Comparison of ENCODE assay signal across 23 mouse cellular contexts in the genomic region with DNA sequence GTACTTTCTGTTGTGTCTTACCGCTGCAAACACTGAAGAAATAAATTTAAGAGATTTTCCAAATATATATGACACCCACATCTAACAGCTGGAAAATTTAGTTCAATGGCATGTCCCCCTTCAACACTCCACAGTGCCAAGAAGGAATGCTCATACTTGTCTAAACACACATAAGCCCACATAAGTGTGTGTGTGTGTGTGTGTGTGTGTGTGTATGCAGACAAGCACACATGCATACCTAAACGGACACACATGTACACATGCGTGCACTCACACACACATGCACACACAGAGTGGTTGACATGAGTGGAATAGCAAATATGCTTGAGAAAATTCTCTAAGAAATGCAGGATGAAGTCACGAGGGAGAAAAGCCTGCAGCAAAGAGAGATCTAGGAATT. TPM values are rescaled to one million over a fixed set of nuclear protein-coding genes. Genes with fewer than 3 reads are reported as not detected.
DNase-seq lines count a peak whose midpoint lies in the region; ATAC-seq and TF ChIP-seq lines count a peak whose summit lies in the region.
"Had no signal": no experiment of that assay in that cellular context is flagged by ENCODE, and none has a peak within 500 bp of the region (broad histone marks: within the 10 kb centered on the region; RNA-seq: fewer than 3 reads in every experiment).

No protein-coding gene starts in this region.

- intact Hi-C loops in heart, postnatal 10 days (cut with DNase I), result no loop called here

- TF ChIP-seq EP300 in stomach, postnatal 0 days (optimal IDR thresholded peaks at IDR 0.05), result no peak

- H3K27ac ChIP-seq in lung, embryonic 15.5 days, result 0 out of 2 replicates have a peak overlapping the region, but pooled peaks have one; percentile 13
- peak overlapping the region; percentile 72 for H3K27ac ChIP-seq in stomach, embryonic 14.5 days (ENCODE audit: low read length)
- no peak overlapping the region for H3K27ac ChIP-seq in stomach, postnatal 0 days (replicated peaks)
- H3K27ac ChIP-seq: embryonic facial prominence, embryonic 12.5 days; forebrain, embryonic 12.5 days; heart, adult 2 months; hindbrain, embryonic 12.5 days had no signal

- no peak overlapping the region for H3K4me3 ChIP-seq in lung, embryonic 15.5 days
- no peak overlapping the region for H3K4me3 ChIP-seq in stomach, embryonic 14.5 days (ENCODE audit: low read depth, low read length)
- H3K4me3 ChIP-seq in stomach, postnatal 0 days (ENCODE audit: low read depth, low read length), result no peak overlapping the region
- H3K4me3 ChIP-seq: embryonic facial prominence, embryonic 12.5 days; forebrain, embryonic 12.5 days; heart, adult 2 months; heart, embryonic 12.5 days; hindbrain, embryonic 12.5 days had no signal

- peak; percentile 27 for DNase-seq in heart, adult 11 months
- no peak for DNase-seq in heart, postnatal 10 days
- no peak for DNase-seq in lung, postnatal 36 days
- no peak for DNase-seq in stomach, postnatal 0 days (ENCODE audit: low spot score)
- DNase-seq in spleen, adult 12 weeks (ENCODE audit: low spot score), result no peak
- DNase-seq: adrenal gland, postnatal 10 days; cerebellum, adult 11 months; cerebellum, adult 8-10 months; cerebellum, postnatal 14 days; embryo, embryonic 11 days; gastrocnemius, postnatal 10 days; heart, adult 2 months; heart, postnatal 4 days had no signal

- no peaks in the 10 kb centered on the region for H3K27me3 ChIP-seq in lung, embryonic 15.5 days
- H3K27me3 ChIP-seq in stomach, embryonic 14.5 days (ENCODE audit: control insufficient read depth, insufficient read depth, low read length), result no peaks in the 10 kb centered on the region
- no peaks in the 10 kb centered on the region for H3K27me3 ChIP-seq in stomach, postnatal 0 days (ENCODE audit: control insufficient read depth, insufficient read depth, low read length)
- H3K27me3 ChIP-seq: embryonic facial prominence, embryonic 12.5 days; forebrain, embryonic 12.5 days; heart, embryonic 12.5 days; hindbrain, embryonic 12.5 days had no signal

- no peak for ATAC-seq in lung, embryonic 15.5 days (ENCODE audit: borderline replicate concordance, extremely low read depth, low FRiP score, low TSS enrichment)
- 0 out of 2 replicates have a peak, but pooled peaks have one; percentile 42 for ATAC-seq in stomach, embryonic 14.5 days (ENCODE audit: insufficient number of reproducible peaks, insufficient read depth, low FRiP score, low read depth)
- no peak for ATAC-seq in stomach, postnatal 0 days (ENCODE audit: low FRiP score, low TSS enrichment)
- ATAC-seq: forebrain, embryonic 16.5 days had no signal

- no peaks in the 10 kb centered on the region for H3K9me3 ChIP-seq in lung, embryonic 15.5 days
- H3K9me3 ChIP-seq in stomach, embryonic 14.5 days (ENCODE audit: control insufficient read depth, low read depth, low read length), result no peaks in the 10 kb centered on the region
- no peaks in the 10 kb centered on the region for H3K9me3 ChIP-seq in stomach, postnatal 0 days (ENCODE audit: control insufficient read depth, low read length)
- H3K9me3 ChIP-seq: embryonic facial prominence, embryonic 12.5 days; forebrain, embryonic 12.5 days; heart, embryonic 12.5 days; hindbrain, embryonic 12.5 days had no signal

- H3K4me2 ChIP-seq in lung, embryonic 15.5 days, result no peak overlapping the region
- no peak overlapping the region for H3K4me2 ChIP-seq in stomach, embryonic 14.5 days (replicated peaks; ENCODE audit: low read depth, low read length)
- no peak overlapping the region for H3K4me2 ChIP-seq in stomach, postnatal 0 days (replicated peaks; ENCODE audit: low read depth)
- H3K4me2 ChIP-seq: embryonic facial prominence, embryonic 12.5 days; forebrain, embryonic 12.5 days; heart, embryonic 12.5 days; hindbrain, embryonic 12.5 days had no signal

- H3K4me1 ChIP-seq in lung, embryonic 15.5 days, result peaks cover 12% of the 10 kb centered on the region
- H3K4me1 ChIP-seq in stomach, embryonic 14.5 days (ENCODE audit: control insufficient read depth, insufficient read depth, low read length), result peaks cover 17% of the 10 kb centered on the region
- H3K4me1 ChIP-seq in stomach, postnatal 0 days (replicated peaks; ENCODE audit: control insufficient read depth, insufficient read depth), result no peaks in the 10 kb centered on the region
- H3K4me1 ChIP-seq: embryonic facial prominence, embryonic 12.5 days had no signal

- H3K9ac ChIP-seq in lung, embryonic 15.5 days, result no peak overlapping the region
- no peak overlapping the region for H3K9ac ChIP-seq in stomach, embryonic 14.5 days (replicated peaks; ENCODE audit: low read depth, low read length)
- no peak overlapping the region for H3K9ac ChIP-seq in stomach, postnatal 0 days (ENCODE audit: low read length)
- H3K9ac ChIP-seq: embryonic facial prominence, embryonic 12.5 days; forebrain, embryonic 12.5 days; heart, embryonic 12.5 days; hindbrain, embryonic 12.5 days had no signal

- no peaks in the 10 kb centered on the region for H3K36me3 ChIP-seq in lung, embryonic 15.5 days
- no peaks in the 10 kb centered on the region for H3K36me3 ChIP-seq in stomach, embryonic 14.5 days (ENCODE audit: control insufficient read depth, insufficient read depth, low read length)
- no peaks in the 10 kb centered on the region for H3K36me3 ChIP-seq in stomach, postnatal 0 days (ENCODE audit: control insufficient read depth, insufficient read depth, low read length)
- H3K36me3 ChIP-seq: embryonic facial prominence, embryonic 12.5 days; forebrain, embryonic 12.5 days; heart, embryonic 12.5 days; hindbrain, embryonic 12.5 days had no signal

- WGBS in lung, embryonic 15.5 days, result 42% methylated on average over 4 of the region's 4 CpGs
- 53% methylated on average over 4 of the region's 4 CpGs for WGBS in stomach, embryonic 14.5 days
- 53% methylated on average over 4 of the region's 4 CpGs for WGBS in stomach, postnatal 0 days

- TF ChIP-seq CTCF in stomach, postnatal 0 days (IDR thresholded peaks at IDR 0.05; ENCODE audit: low read depth), result no peak

RNA-seq across cellular contexts. Expression of gene Cer1, which starts 12.4 kb away (rescaled TPM):
- total RNA-seq in heart, postnatal 10 days (2021), result not detected
- polyA plus RNA-seq in lung, embryonic 15.5 days (2015; fragmentation: Nextera tagmentation; extraction: Ambion mirVana), result 1.3 and 1.6 TPM in 2 replicates
- polyA plus RNA-seq in stomach, embryonic 14.5 days (2014; fragmentation: Nextera tagmentation; extraction: Ambion mirVana), result 0.20 TPM in 1 of 2 replicates, not detected in the other
- polyA plus RNA-seq in stomach, postnatal 0 days (2015; fragmentation: Nextera tagmentation; extraction: Ambion mirVana), result 0.05 TPM in 1 of 2 replicates, not detected in the other
- total RNA-seq: adrenal gland, postnatal 10 days; common myeloid progenitor, adult 5-6 weeks; gastrocnemius, postnatal 10 days; heart, adult 2 months; heart, postnatal 4 days; MEL had no signal
- polyA plus RNA-seq: forebrain, embryonic 12.5 days; forebrain, embryonic 16.5 days; heart, adult 2 months; heart, embryonic 12.5 days; heart, postnatal 0 days; hindbrain, embryonic 12.5 days had no signal

RNA-seq across cellular contexts. Expression of gene Zdhhc21, which starts 12.8 kb away (rescaled TPM):
- total RNA-seq in heart, postnatal 10 days (2021), result 10 to 100 TPM; 15.1 to 19.2 TPM
- polyA plus RNA-seq in lung, embryonic 15.5 days (2015; fragmentation: Nextera tagmentation; extraction: Ambion mirVana), result 12.9 and 15.2 TPM in 2 replicates
- polyA plus RNA-seq in stomach, embryonic 14.5 days (2014; fragmentation: Nextera tagmentation; extraction: Ambion mirVana), result 20.2 and 20.8 TPM in 2 replicates
- polyA plus RNA-seq in stomach, postnatal 0 days (2015; fragmentation: Nextera tagmentation; extraction: Ambion mirVana), result 9.9 and 10.4 TPM in 2 replicates
